Mouse (Mus musculus) C2C12 (cell line): Measurements from ENCODE around the gene Foxp1.

Source experiments
- CTCF ChIP-seq: IDR thresholded peaks from one replicate; pipeline ENCODE4 v1.5.1; 2011; ENCODE audit not compliant: control insufficient read depth, insufficient read depth, insufficient read length
- MYOD1 ChIP-seq: IDR thresholded peaks from one replicate; pipeline ENCODE4 v1.6.1; 2011; ENCODE audit warnings: low read depth; ENCODE audit not compliant: control insufficient read depth, insufficient read length

GRCm38 (mm10) chr6:99173902-99174210 lies 348.7 kb downstream of the Foxp1 start:
- no peak for TF ChIP-seq CTCF
- TF ChIP-seq MYOD1, result no peak
